Mouse (Mus musculus) right cerebral cortex, postnatal 14 days (tissue): Measurements from ENCODE around the gene Klhdc9.

ENCODE experiments used
- DNase-seq: peaks from one replicate; pipeline ENCODE4 v3.0.0; 2022

Klhdc9 gene

GRCm38 (mm10) chr1:171360656-171361055 lies at the start of gene Klhdc9:
Gene Klhdc9, minus strand, starts transcription at chr1:171360798.
- DNase-seq = peak; percentile 89

- no peak for DNase-seq
Observed at GRCm38 (mm10) chr1:171410231-171410630, 49.6 kb upstream of the Klhdc9 start.

GRCm38 (mm10) chr1:171407263-171407662 lies 46.7 kb upstream of the Klhdc9 start:
- DNase-seq = no peak

- DNase-seq = no peak
Observed at GRCm38 (mm10) chr1:171402991-171403390, 42.4 kb upstream of the Klhdc9 start.

- DNase-seq = no peak
Observed at GRCm38 (mm10) chr1:171401821-171402220, 41.2 kb upstream of the Klhdc9 start.

GRCm38 (mm10) chr1:171390101-171390500 lies 29.5 kb upstream of the Klhdc9 start:
- DNase-seq = no peak

GRCm38 (mm10) chr1:171388376-171389102 lies 27.9 kb upstream of the Klhdc9 start, which contains the start of gene Arhgap30:
Gene Arhgap30, plus strand, starts transcription at chr1:171388954.
- peak; percentile 25 for DNase-seq

GRCm38 (mm10) chr1:171387099-171387498 lies 26.5 kb upstream of the Klhdc9 start:
- no peak for DNase-seq

GRCm38 (mm10) chr1:171385171-171385570 lies 24.6 kb upstream of the Klhdc9 start:
- DNase-seq = no peak

GRCm38 (mm10) chr1:171384361-171384760 lies 23.8 kb upstream of the Klhdc9 start:
- DNase-seq = no peak

- DNase-seq = no peak
Observed at GRCm38 (mm10) chr1:171382096-171382620, 21.6 kb upstream of the Klhdc9 start.

GRCm38 (mm10) chr1:171379935-171380599 lies 19.5 kb upstream of the Klhdc9 start:
- peak; percentile 77 for DNase-seq

- DNase-seq = no peak
Observed at GRCm38 (mm10) chr1:171378298-171378697, 17.7 kb upstream of the Klhdc9 start.

- no peak for DNase-seq
Observed at GRCm38 (mm10) chr1:171375646-171376097, 15.1 kb upstream of the Klhdc9 start.

GRCm38 (mm10) chr1:171373946-171374345 lies 13.3 kb upstream of the Klhdc9 start:
- no peak for DNase-seq

- no peak for DNase-seq
Observed at GRCm38 (mm10) chr1:171372880-171373279, 12.3 kb upstream of the Klhdc9 start.

- DNase-seq = no peak
Observed at GRCm38 (mm10) chr1:171369845-171370556, 9.4 kb upstream of the Klhdc9 start, which contains the start of gene Nectin4. Gene Nectin4, plus strand, starts transcription at chr1:171370099.

GRCm38 (mm10) chr1:171365934-171366333 lies 5.3 kb upstream of the Klhdc9 start:
- DNase-seq = no peak

- peak; percentile 65 for DNase-seq
Observed at GRCm38 (mm10) chr1:171361106-171362103, 807 bp upstream of the Klhdc9 start.

GRCm38 (mm10) chr1:171360253-171360652 lies 345 bp downstream of the Klhdc9 start:
- peak; percentile 47 for DNase-seq

- DNase-seq = no peak
Observed at GRCm38 (mm10) chr1:171358421-171358820, 2.2 kb downstream of the Klhdc9 start.

- DNase-seq = no peak
Observed at GRCm38 (mm10) chr1:171356814-171357213, 3.8 kb downstream of the Klhdc9 start.
